Mouse (Mus musculus): ENCODE data around the gene Hivep3. TPM values are rescaled to one million over a fixed set of nuclear protein-coding genes. Genes with fewer than 3 reads are reported as not detected.

Gene Hivep3
- polyA plus RNA-seq, 1 experiment, result 14.8 TPM

DNA sequence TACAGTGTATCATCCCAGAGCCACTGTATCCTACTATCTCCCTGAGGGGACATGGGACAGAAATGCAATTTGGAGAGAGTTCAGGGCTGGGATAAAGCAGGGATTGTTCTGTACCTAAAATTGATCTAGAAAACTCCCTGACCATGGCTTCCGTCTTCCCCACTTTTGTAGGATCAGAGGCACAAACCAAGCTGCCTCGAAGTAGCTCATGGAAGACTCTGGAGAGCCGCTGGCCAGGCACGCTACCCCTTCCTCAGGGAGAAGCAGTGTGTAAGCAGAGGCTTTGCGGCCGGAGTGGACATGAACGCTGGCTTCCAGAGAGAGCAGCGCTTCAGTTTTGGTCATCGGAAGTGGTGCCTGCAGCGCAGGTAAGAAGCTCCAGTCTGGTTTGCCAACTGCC is 331.1 kb downstream of the Hivep3 start, which contains the start of gene AL607142.1:
AL607142.1 (plus strand) TSS at position 301 of the 400 bp plus-strand sequence.
- TF ChIP-seq POLR2A (IDR thresholded peaks at IDR 0.05; ENCODE audit: borderline replicate concordance, extremely low read depth, insufficient read depth, insufficient read length, poor library complexity, severe bottlenecking) (no peak), CTCF (IDR thresholded peaks at IDR 0.05; ENCODE audit: borderline replicate concordance, extremely low read depth, insufficient read depth, insufficient read length) (no peak)
- DNase-seq (ENCODE audit: low read depth), result no peak

DNA sequence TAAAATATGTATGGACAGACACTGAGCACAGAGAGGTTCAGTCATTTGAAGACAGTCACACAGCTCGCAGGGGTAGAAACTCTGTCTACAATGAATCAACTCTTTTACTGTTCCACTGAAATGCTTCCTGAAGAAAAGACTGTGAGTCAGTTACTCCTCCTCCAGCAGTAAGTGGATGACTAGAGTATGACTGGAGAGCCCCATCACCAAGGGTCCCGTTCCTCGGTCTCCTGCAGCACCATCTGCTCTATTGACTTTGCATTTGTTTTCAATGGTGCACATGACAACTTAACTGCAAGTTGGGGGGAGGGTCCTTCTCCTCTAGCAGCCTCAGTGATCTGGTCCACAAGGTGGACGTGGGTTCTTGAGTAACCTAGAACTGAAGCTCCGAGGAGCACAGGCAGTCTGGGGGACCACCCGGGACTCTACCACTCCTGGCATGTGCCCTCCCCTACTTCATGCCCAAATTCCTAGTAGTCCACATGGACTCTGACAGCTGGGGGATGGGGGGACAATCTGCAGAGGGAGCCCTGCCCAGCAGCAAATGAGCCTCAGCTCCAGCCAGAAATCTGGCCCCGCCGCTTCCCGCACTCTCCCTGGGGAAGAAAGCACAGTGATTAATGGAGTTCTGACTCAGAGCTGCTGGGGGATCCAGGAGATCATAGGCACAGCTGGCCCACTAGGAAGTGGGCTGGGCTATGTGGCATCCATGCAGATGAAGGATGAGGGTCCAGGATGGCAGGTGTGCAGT is 333.4 kb downstream of the Hivep3 start:
- DNase-seq (ENCODE audit: low read depth), result no peak

DNA sequence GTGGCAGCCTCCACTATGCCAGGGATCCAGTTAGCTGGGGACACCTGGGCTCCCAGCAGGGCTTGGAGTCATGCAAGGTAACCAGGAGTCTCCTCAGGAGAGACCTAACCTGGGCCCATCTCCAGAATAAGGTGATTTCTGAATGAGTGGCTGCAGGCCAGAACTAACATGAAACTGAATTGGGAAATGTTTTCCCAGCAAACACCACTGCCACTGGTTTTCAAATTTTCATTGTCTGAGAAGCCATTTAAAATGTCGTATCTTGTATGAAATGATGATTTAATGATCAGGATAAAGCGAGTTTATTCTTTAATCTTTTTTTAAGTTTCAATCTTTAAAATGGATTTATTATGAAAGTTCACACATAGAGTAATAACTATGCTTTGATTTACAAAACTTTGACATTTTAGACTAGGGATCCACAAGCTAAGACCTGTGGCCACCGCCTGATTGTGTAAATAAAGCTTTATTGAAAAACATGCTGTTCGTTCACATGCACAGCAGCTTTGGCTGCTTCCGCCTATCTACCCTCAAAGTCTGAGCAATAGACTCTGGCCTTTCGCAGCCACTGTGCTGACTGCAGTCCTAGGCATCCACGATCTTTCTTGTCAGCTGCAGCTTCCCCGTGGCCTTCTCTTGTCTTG is 334.1 kb downstream of the Hivep3 start:
- TF ChIP-seq CTCF (IDR thresholded peaks at IDR 0.05; ENCODE audit: borderline replicate concordance, extremely low read depth, insufficient read depth, insufficient read length), result no peak
- no peak for TF ChIP-seq POLR2A (IDR thresholded peaks at IDR 0.05; ENCODE audit: borderline replicate concordance, extremely low read depth, insufficient read depth, insufficient read length, poor library complexity, severe bottlenecking)

More for the DNA sequence above, 333.4 kb downstream of the Hivep3 start:
- no peak for TF ChIP-seq POLR2A (IDR thresholded peaks at IDR 0.05; ENCODE audit: borderline replicate concordance, extremely low read depth, insufficient read depth, insufficient read length, poor library complexity, severe bottlenecking)
- no peak for TF ChIP-seq CTCF (IDR thresholded peaks at IDR 0.05; ENCODE audit: borderline replicate concordance, extremely low read depth, insufficient read depth, insufficient read length)

GRCm38 (mm10) chr4:120068883-120069581 is 335.4 kb downstream of the Hivep3 start:
- no peak for DNase-seq (ENCODE audit: low read depth)
- TF ChIP-seq POLR2A (IDR thresholded peaks at IDR 0.05; ENCODE audit: borderline replicate concordance, extremely low read depth, insufficient read depth, insufficient read length, poor library complexity, severe bottlenecking) (no peak), CTCF (IDR thresholded peaks at IDR 0.05; ENCODE audit: borderline replicate concordance, extremely low read depth, insufficient read depth, insufficient read length) (no peak)

More for the DNA sequence above, 334.1 kb downstream of the Hivep3 start:
- no peak for DNase-seq (ENCODE audit: low read depth)

- DNase-seq (ENCODE audit: low read depth), result no peak
- TF ChIP-seq CTCF (IDR thresholded peaks at IDR 0.05; ENCODE audit: borderline replicate concordance, extremely low read depth, insufficient read depth, insufficient read length), result no peak
- no peak for TF ChIP-seq POLR2A (IDR thresholded peaks at IDR 0.05; ENCODE audit: borderline replicate concordance, extremely low read depth, insufficient read depth, insufficient read length, poor library complexity, severe bottlenecking)
Observed at GRCm38 (mm10) chr4:120069582-120069980, 336.0 kb downstream of the Hivep3 start.

GRCm38 (mm10) chr4:120071411-120071810 is 337.8 kb downstream of the Hivep3 start:
- DNase-seq (ENCODE audit: low read depth), result no peak
- TF ChIP-seq CTCF (IDR thresholded peaks at IDR 0.05; ENCODE audit: borderline replicate concordance, extremely low read depth, insufficient read depth, insufficient read length) (no peak), POLR2A (IDR thresholded peaks at IDR 0.05; ENCODE audit: borderline replicate concordance, extremely low read depth, insufficient read depth, insufficient read length, poor library complexity, severe bottlenecking) (no peak)

DNA sequence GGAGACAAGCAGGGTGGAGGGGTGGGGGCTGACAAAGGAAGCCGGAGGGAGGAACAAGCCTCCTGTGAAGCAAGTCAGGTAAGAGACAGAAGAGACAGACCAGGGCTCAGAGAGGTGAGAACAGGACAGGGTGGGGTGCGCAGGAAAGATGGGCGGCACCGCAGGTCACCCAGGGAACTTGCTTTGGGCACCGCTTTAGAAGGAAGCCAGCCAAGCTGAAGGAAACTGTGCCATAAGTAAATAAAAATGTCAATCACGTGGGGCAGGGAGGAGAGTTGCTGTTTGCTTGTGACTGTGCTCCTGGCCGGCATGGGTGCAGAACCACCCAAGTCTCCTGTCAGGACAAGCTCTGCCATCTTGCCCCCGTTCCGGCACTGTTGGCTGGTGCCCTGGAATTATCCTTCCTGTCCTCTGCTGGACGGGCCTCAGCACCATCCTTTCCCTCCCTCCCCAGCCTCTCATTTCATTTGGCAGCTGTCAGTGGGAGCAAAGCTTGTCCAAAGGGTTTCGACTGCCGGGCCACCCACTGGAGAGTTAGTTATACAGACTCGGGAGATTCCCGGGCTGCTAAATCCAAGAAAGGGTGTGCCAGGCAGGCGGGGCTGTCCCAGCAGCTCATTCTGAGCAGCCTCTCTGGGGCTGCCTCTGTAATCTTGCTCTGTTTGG is 338.4 kb downstream of the Hivep3 start:
- no peak for DNase-seq (ENCODE audit: low read depth)
- TF ChIP-seq POLR2A (IDR thresholded peaks at IDR 0.05; ENCODE audit: borderline replicate concordance, extremely low read depth, insufficient read depth, insufficient read length, poor library complexity, severe bottlenecking) (no peak), CTCF (IDR thresholded peaks at IDR 0.05; ENCODE audit: borderline replicate concordance, extremely low read depth, insufficient read depth, insufficient read length) (no peak)

DNA sequence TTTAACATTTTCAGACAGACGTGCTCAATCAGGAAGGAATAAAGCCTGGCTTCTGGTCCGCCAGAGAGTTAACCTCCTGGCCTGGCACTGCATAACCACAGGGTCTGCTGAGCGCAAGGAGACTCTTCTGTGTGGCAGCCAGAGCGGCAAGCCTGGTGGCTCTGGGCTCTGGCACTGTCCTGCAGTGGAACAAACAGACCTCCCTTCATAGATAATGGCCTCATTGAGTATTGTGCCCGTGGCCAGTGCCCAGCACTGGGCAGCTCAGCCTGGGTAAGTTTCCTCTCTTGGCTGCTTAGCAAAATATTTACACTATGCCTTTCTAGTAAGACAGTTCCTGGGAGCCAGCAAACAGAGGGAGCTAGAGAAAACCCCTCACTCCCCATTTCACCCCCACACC is 340.5 kb downstream of the Hivep3 start:
- TF ChIP-seq POLR2A (IDR thresholded peaks at IDR 0.05; ENCODE audit: borderline replicate concordance, extremely low read depth, insufficient read depth, insufficient read length, poor library complexity, severe bottlenecking) (no peak), CTCF (IDR thresholded peaks at IDR 0.05; ENCODE audit: borderline replicate concordance, extremely low read depth, insufficient read depth, insufficient read length) (no peak)
- DNase-seq (ENCODE audit: low read depth), result peak; percentile 76

- no peak for DNase-seq (ENCODE audit: low read depth)
- no peak for TF ChIP-seq CTCF (IDR thresholded peaks at IDR 0.05; ENCODE audit: borderline replicate concordance, extremely low read depth, insufficient read depth, insufficient read length)
- TF ChIP-seq POLR2A (IDR thresholded peaks at IDR 0.05; ENCODE audit: borderline replicate concordance, extremely low read depth, insufficient read depth, insufficient read length, poor library complexity, severe bottlenecking), result no peak
Observed at GRCm38 (mm10) chr4:120077322-120077721, 343.7 kb downstream of the Hivep3 start.

- DNase-seq (ENCODE audit: low read depth), result no peak
- no peak for TF ChIP-seq CTCF (IDR thresholded peaks at IDR 0.05; ENCODE audit: borderline replicate concordance, extremely low read depth, insufficient read depth, insufficient read length)
- TF ChIP-seq POLR2A (IDR thresholded peaks at IDR 0.05; ENCODE audit: borderline replicate concordance, extremely low read depth, insufficient read depth, insufficient read length, poor library complexity, severe bottlenecking), result no peak
Observed at GRCm38 (mm10) chr4:120082527-120082926, 348.9 kb downstream of the Hivep3 start.

DNA sequence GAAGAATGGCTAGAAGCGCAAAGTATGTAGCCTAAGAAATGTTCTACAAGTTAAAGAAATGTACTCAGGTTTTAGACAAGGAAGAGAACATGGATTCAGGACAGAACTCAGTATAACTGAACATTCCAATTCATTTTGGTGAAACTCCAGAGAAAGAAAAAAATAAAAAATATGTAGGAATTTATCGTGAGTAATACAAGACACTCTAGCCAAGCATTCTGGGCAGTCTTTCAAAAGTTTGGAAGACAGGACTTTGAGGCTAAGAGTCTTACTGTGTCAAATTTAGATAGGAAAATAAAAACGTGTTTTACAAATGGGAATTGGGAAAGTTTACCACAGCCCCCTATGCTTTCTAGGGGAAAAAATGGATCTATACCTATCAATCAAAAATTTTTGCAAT is 350.1 kb downstream of the Hivep3 start:
- DNase-seq (ENCODE audit: low read depth), result no peak
- no peak for TF ChIP-seq CTCF (IDR thresholded peaks at IDR 0.05; ENCODE audit: borderline replicate concordance, extremely low read depth, insufficient read depth, insufficient read length)
- no peak for TF ChIP-seq POLR2A (IDR thresholded peaks at IDR 0.05; ENCODE audit: borderline replicate concordance, extremely low read depth, insufficient read depth, insufficient read length, poor library complexity, severe bottlenecking)
